ENCODE assay signal across 19 mouse cellular contexts in the genomic region with DNA sequence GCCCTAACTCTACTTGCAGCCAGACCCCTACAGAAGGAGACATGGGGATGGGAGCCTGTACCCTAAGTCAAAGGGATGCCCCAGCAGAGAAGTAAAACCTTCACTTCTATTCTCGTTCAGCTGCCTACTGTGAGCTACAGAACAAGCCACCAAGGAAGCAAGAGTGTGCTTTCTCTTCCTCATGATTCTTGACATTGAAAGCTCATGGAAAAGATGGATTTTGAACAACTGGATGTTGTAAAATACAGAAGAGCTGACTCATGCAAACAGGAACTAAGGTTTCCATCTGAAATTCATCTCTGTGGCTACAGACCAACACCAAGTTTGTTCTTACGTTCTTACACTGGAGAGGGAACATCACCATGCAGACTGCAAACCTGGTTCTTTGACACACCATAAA.
DNase-seq lines count a peak whose midpoint lies in the region; ATAC-seq lines count a peak whose summit lies in the region.
"Had no signal": no experiment of that assay in that cellular context is flagged by ENCODE, and none has a peak within 500 bp of the region (broad histone marks: within the 10 kb centered on the region; RNA-seq: fewer than 3 reads in every experiment).

No protein-coding gene starts in this region.

- peak overlapping the region; percentile 60; the same call in 1 of the 2 replicates for H3K27ac ChIP-seq in limb, embryonic 15.5 days
- H3K27ac ChIP-seq: forebrain, embryonic 13.5 days; forebrain, embryonic 15.5 days had no signal

- 66% methylated on average over 2 of the region's 2 CpGs for WGBS in limb, embryonic 15.5 days

- H3K4me1 ChIP-seq in limb, embryonic 15.5 days = peaks cover 18% of the 10 kb centered on the region
- H3K4me1 ChIP-seq: embryonic facial prominence, embryonic 13.5 days; forebrain, embryonic 13.5 days; forebrain, embryonic 15.5 days had no signal

- no peaks in the 10 kb centered on the region for H3K9me3 ChIP-seq in limb, embryonic 15.5 days
- H3K9me3 ChIP-seq: embryonic facial prominence, embryonic 13.5 days; forebrain, embryonic 13.5 days; forebrain, embryonic 15.5 days had no signal

- H3K27me3 ChIP-seq in limb, embryonic 15.5 days = no peaks in the 10 kb centered on the region
- H3K27me3 ChIP-seq: embryonic facial prominence, embryonic 13.5 days; forebrain, embryonic 13.5 days; forebrain, embryonic 15.5 days had no signal

- no peak overlapping the region for H3K4me3 ChIP-seq in limb, embryonic 15.5 days
- H3K4me3 ChIP-seq: embryonic facial prominence, embryonic 13.5 days; forebrain, embryonic 13.5 days; forebrain, embryonic 15.5 days had no signal

- peak; percentile 61 for ATAC-seq in granulocyte monocyte progenitor cell, adult 5-6 weeks (replicated peaks; ENCODE audit: poor library complexity, severe bottlenecking)
- no peak for ATAC-seq in limb, embryonic 15.5 days (ENCODE audit: insufficient number of reproducible peaks, low FRiP score, low TSS enrichment, low read depth)
- ATAC-seq in megakaryocyte progenitor cell, adult 5-6 weeks (replicated peaks; ENCODE audit: poor library complexity) = peak; percentile 34; the same call in 1 of the 2 replicates
- ATAC-seq: forebrain, embryonic 13.5 days; forebrain, embryonic 15.5 days; forebrain, postnatal 0 days had no signal

- H3K9ac ChIP-seq in limb, embryonic 15.5 days = no peak overlapping the region
- H3K9ac ChIP-seq: embryonic facial prominence, embryonic 13.5 days; forebrain, embryonic 13.5 days; forebrain, embryonic 15.5 days; forebrain, postnatal 0 days had no signal

- H3K4me2 ChIP-seq in limb, embryonic 15.5 days = no peak overlapping the region
- H3K4me2 ChIP-seq: embryonic facial prominence, embryonic 13.5 days; forebrain, embryonic 13.5 days; forebrain, embryonic 15.5 days had no signal

- H3K36me3 ChIP-seq in limb, embryonic 15.5 days = no peaks in the 10 kb centered on the region; the same call in 1 of the 2 replicates
- H3K36me3 ChIP-seq: embryonic facial prominence, embryonic 13.5 days; forebrain, embryonic 15.5 days had no signal

- peak; percentile 40 for DNase-seq in heart, adult 11 months
- DNase-seq in heart, adult 18-20 months = no peak
- DNase-seq in right cerebral cortex, adult 18-20 months = no peak
- DNase-seq in cerebellum, adult 9-10 months = no peak
- DNase-seq: adrenal gland, adult 2 months; adrenal gland, postnatal 10 days; adrenal gland, postnatal 25 days; cerebellum, adult 11 months; cerebellum, adult 18-20 months; cerebellum, adult 8-10 months; cerebellum, postnatal 10 days; cerebellum, postnatal 25 days; forebrain, postnatal 0 days had no signal
